Mouse (Mus musculus) cerebellum, adult 9-10 months (tissue): Measurements from ENCODE around the gene Slc39a9.

Source experiments
- DNase-seq: peaks from one replicate; pipeline ENCODE4 v3.0.0; 2022

The Slc39a9 gene

DNA sequence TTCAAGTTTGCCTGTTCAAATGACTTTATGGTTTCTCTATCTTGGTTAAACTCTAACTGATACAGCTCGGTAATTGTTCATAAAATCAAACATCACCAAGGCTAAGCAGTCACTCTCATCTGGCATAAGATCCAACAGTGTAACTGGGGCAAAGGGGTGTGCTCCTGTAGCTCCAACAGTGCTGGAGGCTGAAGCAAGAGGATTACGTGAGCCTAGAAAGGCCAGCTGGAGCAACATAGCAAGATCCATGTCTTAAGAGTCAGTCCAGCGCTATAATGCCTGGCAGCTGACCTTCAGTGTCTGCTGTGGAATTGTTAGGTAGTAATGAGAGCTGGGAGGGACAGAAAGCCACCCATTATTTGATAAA lies 11.0 kb downstream of the Slc39a9 start:
- no peak for DNase-seq

DNA sequence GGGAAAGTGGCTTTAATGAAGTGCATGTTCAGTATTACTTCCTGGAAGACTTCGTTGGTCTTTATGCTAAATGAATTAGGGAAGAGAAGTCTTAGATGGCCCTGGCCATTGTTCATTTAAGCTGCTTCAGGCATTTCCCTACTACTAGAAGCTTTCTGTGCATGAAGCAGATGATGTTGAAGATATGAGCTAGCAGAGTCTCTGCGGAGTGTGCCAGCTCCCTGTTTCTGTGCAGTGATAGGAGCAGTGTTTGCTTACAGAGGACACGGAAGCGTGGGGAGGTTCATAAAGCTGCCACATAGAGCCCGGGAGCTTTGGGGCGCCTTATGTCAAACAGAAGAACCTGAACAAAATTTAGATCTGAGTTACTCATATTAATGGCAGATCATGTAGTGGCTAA lies 15.0 kb downstream of the Slc39a9 start:
- no peak for DNase-seq

DNA sequence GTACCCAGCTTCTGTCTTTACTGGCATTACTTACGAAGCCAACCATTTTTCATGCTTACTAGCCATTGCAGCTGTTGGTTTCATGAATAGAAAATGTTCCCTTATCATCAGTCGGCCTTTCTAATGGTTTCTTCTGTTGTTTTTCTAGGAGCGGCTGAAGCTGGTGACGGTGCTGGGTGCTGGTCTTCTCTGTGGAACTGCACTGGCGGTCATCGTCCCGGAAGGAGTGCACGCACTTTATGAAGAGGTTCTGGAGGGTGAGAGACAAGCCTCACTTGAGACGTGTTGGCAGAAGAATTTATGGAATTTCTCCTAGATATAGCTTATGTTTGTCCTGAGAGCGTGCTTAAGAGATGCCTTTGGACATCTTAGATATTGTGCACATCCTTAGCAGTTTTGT lies 18.6 kb downstream of the Slc39a9 start:
- DNase-seq = no peak

DNA sequence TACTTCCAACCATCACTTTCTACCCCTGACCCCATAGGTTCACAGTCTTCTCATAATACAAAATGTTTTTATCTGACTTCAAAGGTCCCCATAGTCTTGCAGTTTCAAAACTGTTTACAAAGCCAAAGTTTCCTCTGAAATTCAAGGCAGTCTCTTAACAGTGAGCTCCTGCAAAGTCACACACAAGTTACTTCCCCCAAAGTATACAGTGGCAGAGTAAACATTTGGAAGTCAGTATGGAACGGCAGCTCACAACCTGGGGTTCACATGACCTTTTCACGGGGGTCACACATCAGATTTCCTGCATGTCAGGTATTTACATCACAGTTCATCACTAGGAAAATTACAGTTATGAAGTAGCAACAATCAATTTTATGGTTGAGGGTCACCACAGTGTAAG lies 20.3 kb downstream of the Slc39a9 start:
- no peak for DNase-seq

DNA sequence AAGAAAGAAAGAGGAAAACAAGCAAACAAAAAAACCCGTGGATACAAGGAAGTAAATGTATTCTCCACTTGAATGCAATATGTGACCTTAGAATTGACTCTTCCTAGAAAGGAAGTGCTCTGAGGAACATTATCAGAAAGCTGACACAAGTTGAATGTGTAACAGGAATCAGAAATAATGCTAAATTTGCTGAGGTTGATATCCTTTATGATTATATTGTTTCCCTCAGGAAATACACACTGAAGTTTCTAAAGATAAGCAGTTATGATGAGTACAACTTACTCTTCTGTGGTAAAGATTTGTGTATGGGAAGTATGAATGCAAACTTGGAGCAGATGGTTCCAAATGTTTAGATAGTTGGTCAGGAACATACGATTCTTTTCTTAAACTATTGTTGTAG lies 24.7 kb downstream of the Slc39a9 start:
- DNase-seq = no peak

DNA sequence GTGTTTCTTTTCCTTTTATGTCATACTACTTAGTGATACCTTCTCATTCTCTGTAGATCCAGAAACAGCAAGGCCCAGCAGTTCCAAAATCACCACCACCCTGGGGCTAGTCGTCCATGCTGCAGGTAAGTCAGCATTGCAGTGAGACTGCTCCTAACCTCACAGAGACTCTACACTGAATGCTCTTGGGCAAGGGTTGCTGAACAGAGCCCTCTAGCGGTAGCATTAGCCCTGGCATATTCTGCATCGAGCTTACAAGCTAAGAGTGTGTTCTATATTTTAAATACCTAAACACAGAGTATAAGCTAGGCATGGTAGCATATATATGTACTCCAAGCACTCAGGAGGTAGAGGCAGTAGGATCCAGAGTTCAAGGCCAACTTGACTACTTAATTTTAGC lies 29.5 kb downstream of the Slc39a9 start:
- DNase-seq = peak; percentile 65

DNA sequence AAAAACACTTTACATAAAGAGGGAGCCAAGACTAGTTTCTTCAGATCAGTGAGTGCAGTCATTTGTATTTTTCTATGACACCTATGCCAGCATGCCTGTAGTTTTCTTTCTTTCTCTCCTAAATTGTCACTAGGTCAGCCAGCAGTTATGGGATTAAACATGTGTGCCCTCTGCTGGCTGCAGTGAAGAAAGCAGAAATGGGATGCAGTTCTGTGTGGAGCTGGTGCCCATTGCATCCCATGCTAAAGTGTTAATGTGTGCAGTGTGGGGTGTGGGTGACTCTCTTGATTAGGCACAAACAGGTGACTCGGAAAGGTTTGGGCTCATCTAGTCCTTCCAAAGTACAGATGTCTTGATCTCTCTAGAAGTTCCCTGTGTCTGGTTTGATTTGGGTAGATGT lies 37.7 kb downstream of the Slc39a9 start:
- peak; percentile 34 for DNase-seq

DNA sequence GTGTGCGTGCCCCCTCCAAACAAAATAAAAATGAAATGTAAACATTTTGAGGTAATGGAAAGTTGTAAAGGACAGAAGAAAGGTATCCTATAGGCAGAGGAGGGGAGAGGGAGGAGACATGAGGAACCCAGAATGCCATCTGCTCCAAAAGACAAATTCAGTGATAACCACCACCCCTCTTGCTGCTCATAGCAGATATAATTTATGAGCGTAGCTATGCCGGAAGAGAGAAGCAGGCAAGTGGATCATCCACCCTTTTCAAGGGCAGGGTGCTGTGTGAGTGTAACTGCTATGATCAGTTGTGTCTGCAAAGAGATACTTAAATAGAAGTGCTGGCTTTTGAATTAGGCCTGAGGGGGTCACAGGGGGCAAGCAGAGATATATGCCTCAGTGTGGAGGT lies 39.9 kb downstream of the Slc39a9 start:
- DNase-seq = no peak

DNA sequence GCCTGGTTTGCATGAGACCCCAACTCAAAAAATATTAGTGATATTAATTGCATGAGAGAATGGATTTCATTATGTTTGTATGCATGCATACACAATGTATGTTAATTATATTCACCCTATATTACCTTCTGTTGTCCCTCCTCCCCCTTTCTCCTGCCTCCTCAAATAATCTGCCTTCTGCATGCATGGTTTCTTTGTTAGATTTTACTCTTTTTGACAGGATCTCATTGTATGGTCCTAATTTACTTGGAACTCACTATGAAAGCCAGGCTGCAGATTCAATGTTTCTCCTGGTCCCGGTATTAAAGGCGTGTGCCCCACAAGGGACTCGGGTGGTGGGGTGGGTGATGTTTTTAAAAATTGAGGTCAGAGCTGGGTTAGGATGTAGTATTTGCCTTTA lies 40.6 kb downstream of the Slc39a9 start:
- DNase-seq = no peak

DNA sequence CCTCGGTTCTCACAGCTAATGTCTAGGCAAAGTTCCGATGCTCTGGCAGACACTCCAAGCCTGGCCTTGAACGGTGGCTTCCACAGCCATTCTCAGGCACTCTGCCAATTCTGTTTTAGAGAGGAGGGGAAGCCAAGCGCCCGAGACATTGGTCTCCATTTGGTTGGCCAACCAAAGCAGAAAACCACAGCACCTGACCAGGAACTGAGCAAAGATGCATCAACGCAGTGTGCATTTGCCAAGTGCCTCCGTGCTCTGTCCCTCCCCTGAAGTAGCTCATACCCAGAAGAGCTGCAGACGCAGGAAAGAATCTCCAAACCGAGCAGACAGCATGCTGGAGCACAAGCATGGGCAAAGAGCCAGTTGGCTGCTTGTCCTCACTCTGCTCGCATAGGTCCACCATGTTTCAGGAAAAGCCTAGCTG lies 44.1 kb downstream of the Slc39a9 start:
- peak; percentile 50 for DNase-seq

DNA sequence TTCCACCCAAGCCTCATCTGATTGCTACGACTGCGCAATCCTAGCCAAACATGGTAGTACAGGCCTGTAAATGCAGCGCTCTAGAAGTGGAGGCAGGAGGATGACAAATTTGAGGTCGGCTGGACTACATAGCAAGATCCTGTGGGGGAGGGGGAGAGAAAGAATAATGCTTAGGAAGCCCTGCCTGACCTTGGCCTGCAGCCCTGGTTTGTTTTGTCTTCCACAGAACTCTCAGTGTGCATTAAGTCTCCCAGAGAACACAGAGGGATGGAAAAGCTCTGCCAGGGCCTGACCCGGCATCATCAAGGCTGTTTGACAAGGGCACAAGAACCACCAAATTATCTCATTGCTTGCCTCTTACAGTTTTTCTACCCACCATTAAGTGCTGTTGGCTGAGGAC lies 46.0 kb downstream of the Slc39a9 start:
- no peak for DNase-seq

DNA sequence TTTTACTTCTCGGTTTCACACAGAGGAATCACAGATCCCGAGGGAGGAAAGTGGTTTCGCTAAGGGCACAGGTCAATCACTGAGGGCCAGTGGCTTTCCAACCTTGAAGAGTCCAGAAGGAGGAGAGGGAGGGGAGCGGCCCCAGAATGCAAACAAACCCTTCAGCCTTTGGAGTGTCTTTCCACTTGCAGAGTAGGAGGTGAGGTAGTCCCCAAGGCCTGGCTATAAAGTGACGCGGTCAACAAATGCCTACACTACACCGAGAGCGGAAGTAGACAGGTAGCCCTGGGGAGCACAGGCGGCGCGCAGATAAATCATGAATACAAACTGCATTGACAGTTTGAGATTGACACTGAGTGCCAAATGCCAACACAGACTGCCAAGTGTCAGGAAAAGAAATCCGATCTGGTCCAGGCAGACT lies 48.0 kb downstream of the Slc39a9 start:
- peak; percentile 22 for DNase-seq

DNA sequence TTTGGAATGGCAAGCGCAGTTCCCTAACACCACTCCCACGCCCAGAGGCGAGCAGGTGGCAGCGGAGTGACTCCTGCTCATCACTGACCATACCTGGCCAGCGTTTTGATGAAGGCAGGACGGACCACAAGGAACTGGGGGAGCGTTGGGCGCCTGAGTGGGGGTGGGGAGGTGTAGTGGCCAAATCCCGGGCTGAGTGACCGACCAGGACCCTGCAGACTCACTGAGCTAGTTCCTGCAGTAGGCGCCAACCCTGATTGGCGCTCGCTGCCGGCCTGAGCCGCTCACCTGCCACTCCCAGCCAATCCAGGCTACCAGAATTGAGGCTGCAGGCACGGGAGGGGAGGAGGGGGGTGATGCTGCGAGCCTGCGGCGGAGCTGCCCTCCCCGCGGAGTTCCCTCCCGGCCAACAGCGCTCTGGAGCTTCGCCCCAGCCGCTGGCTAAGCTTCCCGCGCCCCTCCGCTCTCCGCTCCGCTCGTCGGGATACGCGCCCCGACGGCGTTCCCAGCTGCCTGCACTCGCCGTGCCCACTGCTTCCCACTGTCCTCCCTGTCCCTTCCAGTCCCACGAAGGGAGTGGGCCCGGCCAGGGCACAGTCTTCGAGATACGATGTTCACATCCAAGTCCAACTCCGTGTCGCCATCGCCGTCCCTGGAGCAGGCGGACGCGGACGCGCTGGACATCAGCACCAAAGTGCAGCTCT lies 48.7 kb downstream of the Slc39a9 start, which contains the start of gene Plekhd1:
Gene Plekhd1, plus strand, starts transcription at position 323 of the 704 bp plus-strand sequence.
- DNase-seq = peak; percentile 66

DNA sequence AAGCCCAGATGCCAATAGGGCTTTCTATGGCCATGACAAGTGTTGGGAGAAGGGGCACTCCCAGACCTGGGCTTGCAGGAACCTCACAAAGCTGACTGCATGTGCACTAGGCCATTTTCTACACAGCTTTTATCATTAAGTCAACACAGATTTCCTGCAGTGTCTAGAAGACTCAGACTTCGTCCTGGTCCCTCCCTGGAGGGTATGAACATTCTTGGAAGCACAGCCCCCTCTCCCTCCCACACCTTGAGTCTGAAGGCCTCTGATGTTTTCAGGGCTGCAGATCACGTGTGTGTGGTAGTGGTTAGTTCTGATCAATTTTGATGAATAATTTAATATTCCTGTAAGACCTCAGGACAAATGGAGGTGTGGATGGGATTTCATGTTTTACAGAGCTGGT lies 50.0 kb downstream of the Slc39a9 start:
- DNase-seq = no peak

DNA sequence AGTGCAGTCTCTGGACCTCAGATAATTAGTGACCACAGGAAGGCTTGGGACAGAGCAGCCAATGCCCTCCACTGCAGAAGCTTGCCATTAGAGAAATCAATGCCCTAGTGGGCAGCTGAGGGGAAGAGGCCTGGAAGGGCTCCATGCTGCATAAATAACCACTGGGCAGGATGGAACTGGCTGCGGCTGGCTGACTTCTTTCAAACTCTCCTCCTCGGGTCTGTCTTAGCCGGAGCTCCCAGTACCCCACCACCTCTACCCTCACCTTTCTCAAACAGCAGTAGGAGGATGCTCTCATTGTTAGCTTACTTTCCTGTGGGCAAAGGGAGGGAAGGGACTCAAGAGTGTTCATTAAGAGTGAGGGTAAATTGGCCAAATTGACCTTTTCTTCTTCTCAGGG lies 51.3 kb downstream of the Slc39a9 start:
- DNase-seq = no peak

DNA sequence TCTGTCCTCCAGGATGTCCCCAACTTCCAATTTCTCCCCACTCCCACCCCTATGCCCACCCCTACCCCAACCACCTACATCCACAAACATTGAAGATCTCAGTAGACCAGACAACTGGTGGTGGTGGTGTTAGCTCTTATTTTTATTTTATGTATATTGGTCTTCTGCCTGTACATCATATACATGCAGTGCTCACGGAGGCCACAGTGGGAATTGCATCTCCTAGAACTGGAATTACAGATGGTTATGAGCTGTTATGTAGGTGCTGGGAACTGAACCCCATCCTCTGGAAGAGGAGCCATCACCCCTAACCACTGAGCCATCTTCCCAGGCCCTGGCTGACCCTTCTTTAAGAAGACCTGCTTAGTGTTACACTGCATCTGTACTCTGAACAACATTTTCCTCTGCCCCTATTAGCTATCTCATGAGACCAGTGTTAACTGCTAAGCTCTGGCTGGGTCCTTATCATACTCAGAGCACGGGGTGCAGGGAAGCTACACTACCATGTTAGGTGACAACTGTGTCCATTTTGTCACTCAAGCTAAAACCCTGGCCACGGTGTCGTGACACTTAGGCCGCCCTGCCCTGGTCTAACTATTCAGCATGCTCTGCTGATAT lies 55.0 kb downstream of the Slc39a9 start:
- no peak for DNase-seq

DNA sequence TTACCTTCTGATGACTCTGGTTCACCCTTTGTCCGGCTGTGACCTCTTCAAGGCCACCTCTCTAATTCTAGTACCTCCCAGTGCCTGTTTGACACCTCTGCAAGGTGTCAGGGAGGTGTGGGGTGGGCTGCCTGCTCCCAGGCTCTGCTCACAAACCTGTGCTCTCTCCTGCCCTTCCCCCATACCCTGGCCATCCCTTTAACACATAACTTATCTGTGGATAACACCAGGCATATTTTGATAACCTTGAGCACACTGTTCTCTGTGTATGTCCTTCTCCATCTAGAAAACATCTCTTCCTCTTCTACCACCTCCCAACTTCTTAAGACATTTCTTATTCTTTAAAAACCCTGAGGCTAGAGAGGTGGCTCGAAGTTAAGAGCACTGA lies 55.5 kb downstream of the Slc39a9 start:
- no peak for DNase-seq

DNA sequence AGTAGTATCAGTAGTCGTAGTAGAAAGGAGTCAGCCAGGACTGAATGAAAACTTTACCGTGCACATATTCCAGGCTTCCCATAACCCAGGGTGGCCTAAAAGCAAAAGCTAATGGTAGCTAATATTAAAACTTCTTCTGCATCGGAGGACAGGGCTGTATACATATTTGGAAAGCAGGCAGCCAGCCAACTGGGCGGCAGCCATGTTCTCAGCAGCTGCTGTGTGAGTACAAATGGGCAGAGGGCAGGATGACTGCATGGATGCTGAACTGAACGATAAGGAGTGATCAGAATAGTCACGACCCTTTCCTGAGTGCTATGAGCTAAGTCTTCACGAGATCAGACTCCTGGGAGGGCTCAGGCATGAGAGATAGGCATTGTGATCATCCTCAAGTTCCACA lies 57.6 kb downstream of the Slc39a9 start:
- DNase-seq = no peak

DNA sequence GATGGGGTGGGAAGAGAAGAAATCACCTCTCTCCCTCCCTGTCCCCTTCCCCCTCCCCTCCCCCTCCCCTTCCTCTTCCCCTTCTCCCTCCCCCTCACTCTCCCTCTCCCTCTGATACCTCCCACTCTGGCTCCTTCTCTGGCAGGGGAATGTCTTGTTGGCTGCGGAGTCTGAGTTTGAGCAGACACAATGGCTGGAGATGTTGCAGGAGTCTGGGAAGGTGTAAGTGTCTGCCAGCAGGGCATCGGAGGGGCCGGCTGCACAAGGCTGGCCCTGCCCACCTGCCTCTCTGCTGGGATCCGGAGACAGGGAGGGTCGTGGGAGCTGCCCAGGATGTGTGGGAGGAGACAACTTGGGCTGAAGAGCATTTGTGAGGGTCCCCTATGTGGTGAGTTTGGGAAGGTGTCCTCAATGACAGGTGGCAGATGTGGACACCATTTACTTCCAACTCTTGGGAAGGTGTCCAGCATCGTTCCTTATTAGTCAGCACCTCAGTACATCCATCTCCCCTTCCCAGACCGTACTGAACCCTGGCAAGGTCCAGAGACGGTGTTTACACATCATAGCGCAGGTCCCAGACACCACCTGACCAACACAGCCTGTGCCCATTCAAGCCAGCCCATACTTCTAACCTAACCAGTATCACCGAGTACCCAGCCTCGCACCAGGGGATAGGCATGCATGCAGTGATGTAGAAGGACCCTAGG lies 62.7 kb downstream of the Slc39a9 start:
- no peak for DNase-seq

DNA sequence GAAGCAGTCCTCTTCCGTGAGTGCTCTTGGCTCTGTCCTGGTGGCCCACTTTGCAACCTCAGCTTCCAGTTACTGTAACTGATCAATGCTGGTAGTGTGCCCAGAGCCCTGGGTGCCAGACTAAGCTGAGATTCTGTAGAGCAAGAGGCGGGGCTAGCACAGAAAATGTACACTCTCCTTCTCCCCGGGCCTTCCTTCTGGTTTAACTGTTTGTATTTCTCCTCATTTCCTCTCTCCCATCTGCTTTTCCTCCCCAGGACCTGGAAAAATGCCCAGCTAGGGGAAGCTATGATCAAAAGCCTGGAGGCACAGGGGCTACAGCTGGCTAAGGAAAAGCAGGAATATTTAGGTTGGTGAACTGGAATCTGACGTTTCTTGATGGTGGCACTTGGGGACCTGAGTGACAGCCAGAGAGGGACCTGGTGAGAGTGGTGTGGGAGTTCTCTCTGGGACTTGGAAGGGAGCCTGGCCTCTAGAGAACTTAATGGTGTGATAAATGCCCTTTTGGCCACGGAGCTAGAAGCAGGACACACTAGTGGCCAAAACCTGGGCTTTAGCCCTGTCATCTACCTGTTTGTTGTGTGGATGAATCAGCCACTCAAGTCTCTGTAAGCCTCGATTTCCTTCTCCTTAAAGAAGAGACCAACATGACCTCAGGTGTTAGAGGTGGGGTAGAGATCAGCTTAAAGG lies 63.4 kb downstream of the Slc39a9 start:
- DNase-seq = peak; percentile 67

DNA sequence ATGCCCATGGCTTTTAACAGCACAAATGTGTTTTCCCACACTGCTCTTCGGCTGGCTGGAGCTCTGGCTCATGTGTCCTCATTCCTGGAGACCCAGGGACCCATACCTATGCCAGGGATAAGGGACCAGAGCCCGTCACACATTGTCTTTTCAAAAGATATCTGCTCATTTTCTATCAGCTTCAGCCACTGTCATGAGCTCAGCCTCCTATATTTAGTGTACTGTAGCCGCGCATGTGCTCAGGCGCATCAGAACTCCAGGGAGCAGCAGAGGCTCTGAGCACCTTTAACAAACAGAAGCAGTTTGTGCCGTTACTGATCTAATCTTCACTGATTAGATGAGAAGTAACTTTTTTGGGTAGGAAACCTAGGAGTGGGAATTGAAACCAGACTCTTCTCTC lies 72.2 kb downstream of the Slc39a9 start:
- no peak for DNase-seq

DNA sequence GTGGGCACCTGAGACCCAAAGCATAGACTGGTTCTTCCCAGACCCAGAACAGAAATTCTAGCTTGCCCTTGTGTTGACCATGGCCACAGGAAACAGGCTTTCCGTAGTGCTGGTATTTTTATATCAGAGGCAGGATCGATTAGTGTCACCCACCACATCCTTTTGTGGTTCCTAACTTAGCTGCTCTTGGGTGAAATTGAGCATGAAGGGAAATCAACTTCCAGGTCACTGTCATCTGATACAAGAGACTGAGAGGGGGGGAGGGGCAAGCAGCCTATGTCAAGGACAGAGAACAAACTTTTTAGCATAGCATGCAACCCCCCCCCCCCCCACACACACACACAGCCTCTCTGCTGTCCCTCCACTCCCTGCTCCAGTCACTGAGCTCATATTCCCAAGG lies 75.5 kb downstream of the Slc39a9 start:
- no peak for DNase-seq

DNA sequence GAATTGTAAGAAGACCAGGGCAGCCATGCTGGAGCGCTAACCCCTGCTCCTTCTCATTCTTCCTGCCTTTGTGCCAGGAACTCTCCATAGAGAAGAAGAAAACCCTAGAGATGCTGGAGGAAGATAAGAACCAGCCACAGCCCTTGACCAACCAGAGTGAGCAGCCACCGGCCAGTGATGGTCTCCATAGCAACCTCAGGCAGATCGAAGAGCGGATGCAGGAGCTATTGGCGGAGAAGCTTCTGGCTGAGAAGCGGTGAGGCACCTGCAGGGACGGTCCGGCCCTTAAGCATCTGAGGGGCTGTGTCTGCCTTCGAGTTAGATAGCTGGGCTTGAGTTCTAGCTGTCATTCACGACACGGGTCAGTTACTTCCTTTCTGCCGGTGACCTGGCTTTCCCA lies 76.8 kb downstream of the Slc39a9 start:
- DNase-seq = no peak

DNA sequence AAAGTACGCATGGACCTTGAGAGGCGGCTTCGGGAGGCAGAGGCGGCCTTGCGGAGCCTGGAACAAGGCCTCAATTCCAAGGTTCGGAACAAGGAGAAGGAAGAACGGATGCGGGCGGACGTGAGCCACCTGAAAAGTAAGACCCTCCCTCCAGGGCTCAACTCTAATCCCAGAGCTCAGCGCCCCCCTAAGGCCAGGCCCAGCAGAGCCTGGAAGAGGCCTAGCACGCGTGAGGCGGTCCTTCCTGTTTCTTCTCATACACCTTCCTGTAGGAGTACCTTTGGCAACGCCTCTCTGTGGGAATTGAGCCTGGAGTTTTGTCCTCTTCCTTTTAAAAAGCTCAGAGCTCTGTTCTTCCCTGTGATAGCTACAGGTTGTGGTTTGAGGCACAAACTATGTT lies 77.8 kb downstream of the Slc39a9 start:
- DNase-seq = no peak
